Mouse (Mus musculus): ENCODE data around the gene Hoxc9.

Hoxc9 gene

GRCm38 (mm10) chr15:103027266-103028235 lies 51.3 kb downstream of the Hoxc9 start:
- no peak for DNase-seq (ENCODE audit: low read depth)

GRCm38 (mm10) chr15:103028916-103029512 lies 52.8 kb downstream of the Hoxc9 start:
- DNase-seq (ENCODE audit: low read depth), result no peak

- no peak for DNase-seq (ENCODE audit: low read depth)
Measured at GRCm38 (mm10) chr15:103030142-103030541, 53.9 kb downstream of the Hoxc9 start.

GRCm38 (mm10) chr15:103032167-103032566 lies 55.9 kb downstream of the Hoxc9 start:
- DNase-seq (ENCODE audit: low read depth), result no peak

GRCm38 (mm10) chr15:103032646-103033575 lies 56.7 kb downstream of the Hoxc9 start:
- no peak for DNase-seq (ENCODE audit: low read depth)

- no peak for DNase-seq (ENCODE audit: low read depth)
Measured at GRCm38 (mm10) chr15:103034043-103034806, 58.0 kb downstream of the Hoxc9 start.
